Mouse (Mus musculus): Measurements from ENCODE around the gene Myrfl. TPM values are rescaled to one million over a fixed set of nuclear protein-coding genes. Genes with fewer than 3 reads are reported as not detected.
A peak's percentile ranks its signal among the peaks of the same experiment; 100 is the strongest.

Myrfl gene
- polyA plus RNA-seq, 1 experiment from 2014 or later, result 0.19 TPM

- no peak overlapping the region for H3K27ac ChIP-seq
- no peak overlapping the region for H3K4me3 ChIP-seq
- no peaks in the 10 kb centered on the region for H3K9me3 ChIP-seq (replicated peaks)
- 86% methylated on average over 11 of the region's 11 CpGs for WGBS
- H3K27me3 ChIP-seq, result no peaks in the 10 kb centered on the region
- no peak for ATAC-seq (replicated peaks; ENCODE audit: insufficient number of reproducible peaks, insufficient read depth, low FRiP score, low read depth)
- no peak overlapping the region for H3K4me2 ChIP-seq
- H3K36me3 ChIP-seq, result peaks cover 41% of the 10 kb centered on the region
- peaks cover 3% of the 10 kb centered on the region; the same call in 1 of the 2 replicates for H3K4me1 ChIP-seq (replicated peaks)
- no peak overlapping the region for H3K9ac ChIP-seq
Measured at GRCm38 (mm10) chr10:116926428-116927113, 29.9 kb upstream of the Myrfl start.

DNA sequence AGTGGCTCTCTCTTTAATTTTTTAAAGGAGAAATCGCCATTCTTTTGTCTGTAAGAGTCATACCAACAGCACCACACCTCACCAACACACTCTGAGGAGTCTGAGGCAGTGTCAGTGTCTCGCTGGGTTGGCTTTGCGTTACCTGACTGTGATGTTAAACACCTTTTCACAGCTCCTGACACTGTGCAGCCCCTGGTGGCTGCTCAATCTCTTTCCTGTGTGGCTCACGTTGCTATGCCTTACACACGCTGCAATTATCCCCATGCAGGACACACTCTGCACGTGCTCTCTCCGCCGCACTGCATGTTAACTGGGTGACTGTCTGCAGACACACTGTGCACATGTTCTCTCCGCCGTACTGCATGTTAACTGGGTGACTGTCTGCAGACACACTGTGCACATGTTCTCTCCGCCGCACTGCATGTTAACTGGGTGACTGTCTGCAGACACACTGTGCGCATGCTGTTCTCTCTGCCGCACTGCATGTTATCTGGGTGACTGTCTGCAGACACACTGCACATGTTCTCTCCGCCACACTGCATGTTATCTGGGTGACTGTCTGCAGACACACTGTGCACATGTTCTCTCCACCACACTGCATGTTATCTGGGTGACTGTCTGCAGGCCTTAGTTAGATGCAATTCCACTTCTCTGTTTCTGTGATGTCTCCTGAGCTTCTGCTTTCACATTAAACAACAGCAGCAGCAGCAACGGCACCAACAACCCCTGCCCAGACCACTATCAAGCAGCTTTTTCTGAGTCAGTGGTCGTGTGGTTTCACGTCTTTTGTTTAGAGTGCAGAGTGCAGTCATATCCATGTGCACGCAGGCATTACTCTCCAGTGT lies 27.2 kb upstream of the Myrfl start:
- no peak overlapping the region for H3K27ac ChIP-seq
- 90% methylated on average over 19 of the region's 19 CpGs for WGBS
- H3K9ac ChIP-seq, result no peak overlapping the region
- no peak overlapping the region for H3K4me3 ChIP-seq
- no peaks in the 10 kb centered on the region for H3K4me1 ChIP-seq (replicated peaks)
- H3K4me2 ChIP-seq, result no peak overlapping the region
- H3K27me3 ChIP-seq, result no peaks in the 10 kb centered on the region
- no peaks in the 10 kb centered on the region for H3K9me3 ChIP-seq (replicated peaks)
- ATAC-seq (replicated peaks; ENCODE audit: insufficient number of reproducible peaks, insufficient read depth, low FRiP score, low read depth), result no peak
- H3K36me3 ChIP-seq, result peaks cover 35% of the 10 kb centered on the region

DNA sequence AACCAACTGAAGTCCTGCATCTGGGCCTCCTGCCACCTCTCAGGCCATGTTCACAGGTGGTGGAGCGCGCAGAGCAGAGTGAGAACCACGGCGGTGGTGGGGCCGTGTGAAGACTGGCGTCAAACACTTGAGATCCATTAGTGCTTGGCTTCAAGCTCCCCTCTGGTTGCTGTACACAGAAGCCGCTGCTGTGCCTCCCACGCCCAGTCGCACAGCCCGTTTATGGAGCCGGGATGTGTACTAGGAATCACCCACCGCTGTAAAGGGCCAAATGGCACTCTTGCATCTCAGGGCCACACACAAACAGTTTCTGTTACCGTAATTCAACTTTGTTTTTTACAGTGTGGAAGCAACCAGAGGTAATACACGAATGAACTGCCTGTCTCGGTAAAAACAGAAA lies 25.4 kb upstream of the Myrfl start:
- Histone ChIP-seq H3K27me3 (no peaks in the 10 kb centered on the region), H3K4me3 (no peak overlapping the region), H3K4me1 (replicated peaks) (no peaks in the 10 kb centered on the region), H3K27ac (no peak overlapping the region), H3K36me3 (peaks cover 38% of the 10 kb centered on the region), H3K9me3 (replicated peaks) (no peaks in the 10 kb centered on the region), H3K4me2 (no peak overlapping the region), H3K9ac (no peak overlapping the region)
- no peak for ATAC-seq (replicated peaks; ENCODE audit: insufficient number of reproducible peaks, insufficient read depth, low FRiP score, low read depth)
- 84% methylated on average over 15 of the region's 15 CpGs for WGBS

- Histone ChIP-seq H3K4me1 (replicated peaks) (no peaks in the 10 kb centered on the region), H3K36me3 (peaks cover 35% of the 10 kb centered on the region), H3K4me2 (no peak overlapping the region), H3K9ac (no peak overlapping the region), H3K27ac (no peak overlapping the region), H3K9me3 (replicated peaks) (no peaks in the 10 kb centered on the region), H3K4me3 (no peak overlapping the region), H3K27me3 (no peaks in the 10 kb centered on the region)
- ATAC-seq (replicated peaks; ENCODE audit: insufficient number of reproducible peaks, insufficient read depth, low FRiP score, low read depth), result no peak
- 89% methylated on average over 15 of the region's 15 CpGs for WGBS
Measured at GRCm38 (mm10) chr10:116921416-116921815, 24.7 kb upstream of the Myrfl start.

GRCm38 (mm10) chr10:116920641-116921040 lies 23.9 kb upstream of the Myrfl start:
- H3K4me3 ChIP-seq, result no peak overlapping the region
- ATAC-seq (replicated peaks; ENCODE audit: insufficient number of reproducible peaks, insufficient read depth, low FRiP score, low read depth), result no peak
- no peaks in the 10 kb centered on the region for H3K4me1 ChIP-seq (replicated peaks)
- peaks cover 31% of the 10 kb centered on the region for H3K36me3 ChIP-seq
- H3K9ac ChIP-seq, result no peak overlapping the region
- no peaks in the 10 kb centered on the region for H3K27me3 ChIP-seq
- H3K4me2 ChIP-seq, result no peak overlapping the region
- WGBS, result 95% methylated on average over 8 of the region's 8 CpGs
- no peak overlapping the region for H3K27ac ChIP-seq
- H3K9me3 ChIP-seq (replicated peaks), result no peaks in the 10 kb centered on the region

- H3K9me3 ChIP-seq (replicated peaks), result no peaks in the 10 kb centered on the region
- no peak overlapping the region for H3K9ac ChIP-seq
- no peak for ATAC-seq (replicated peaks; ENCODE audit: insufficient number of reproducible peaks, insufficient read depth, low FRiP score, low read depth)
- H3K27ac ChIP-seq, result no peak overlapping the region
- H3K27me3 ChIP-seq, result no peaks in the 10 kb centered on the region
- H3K36me3 ChIP-seq, result peaks cover 28% of the 10 kb centered on the region
- no peak overlapping the region for H3K4me2 ChIP-seq
- no peaks in the 10 kb centered on the region for H3K4me1 ChIP-seq (replicated peaks)
- no peak overlapping the region for H3K4me3 ChIP-seq
- 83% methylated on average over 25 of the region's 25 CpGs for WGBS
Measured at GRCm38 (mm10) chr10:116919368-116920317, 22.9 kb upstream of the Myrfl start.

DNA sequence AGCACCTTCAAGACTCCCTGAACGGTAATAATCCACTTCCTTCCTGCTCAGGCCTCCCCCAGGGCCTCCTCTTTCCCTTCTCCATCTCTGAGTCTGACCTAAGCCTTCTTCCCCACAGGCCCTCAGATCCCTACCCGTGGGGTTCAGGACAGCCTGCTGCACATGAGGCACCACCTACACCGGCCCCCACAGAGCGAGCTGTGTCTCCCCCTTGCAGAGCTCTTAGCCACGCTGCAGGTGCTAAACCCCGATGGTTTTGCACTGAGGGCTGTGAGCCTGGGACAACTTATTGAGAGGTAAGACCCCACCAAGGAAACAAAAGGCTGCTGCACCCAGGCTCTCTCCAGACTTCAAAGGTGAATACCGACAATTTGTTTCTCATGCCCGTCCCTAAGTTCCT lies 19.9 kb upstream of the Myrfl start:
- no peak overlapping the region for H3K4me3 ChIP-seq
- no peaks in the 10 kb centered on the region for H3K27me3 ChIP-seq
- H3K9ac ChIP-seq, result no peak overlapping the region
- H3K4me1 ChIP-seq (replicated peaks), result no peaks in the 10 kb centered on the region
- no peak overlapping the region for H3K27ac ChIP-seq
- H3K9me3 ChIP-seq (replicated peaks), result no peaks in the 10 kb centered on the region
- ATAC-seq (replicated peaks; ENCODE audit: insufficient number of reproducible peaks, insufficient read depth, low FRiP score, low read depth), result no peak; the same call in 1 of the 2 replicates
- H3K4me2 ChIP-seq, result no peak overlapping the region
- H3K36me3 ChIP-seq, result peaks cover 27% of the 10 kb centered on the region
- 80% methylated on average over 8 of the region's 8 CpGs for WGBS

GRCm38 (mm10) chr10:116915286-116915685 lies 18.6 kb upstream of the Myrfl start:
- Histone ChIP-seq H3K4me1 (replicated peaks) (no peaks in the 10 kb centered on the region), H3K4me3 (no peak overlapping the region), H3K9ac (no peak overlapping the region), H3K27ac (no peak overlapping the region), H3K4me2 (no peak overlapping the region), H3K27me3 (no peaks in the 10 kb centered on the region), H3K9me3 (replicated peaks) (no peaks in the 10 kb centered on the region), H3K36me3 (peaks cover 37% of the 10 kb centered on the region)
- ATAC-seq (replicated peaks; ENCODE audit: insufficient number of reproducible peaks, insufficient read depth, low FRiP score, low read depth), result no peak
- 91% methylated on average over 8 of the region's 8 CpGs for WGBS

- peak; percentile 88 for ATAC-seq (replicated peaks; ENCODE audit: insufficient number of reproducible peaks, insufficient read depth, low FRiP score, low read depth)
- Histone ChIP-seq H3K9me3 (replicated peaks) (no peaks in the 10 kb centered on the region), H3K36me3 (peaks cover 44% of the 10 kb centered on the region), H3K27me3 (no peaks in the 10 kb centered on the region), H3K27ac (peak overlapping the region; percentile 53), H3K9ac (no peak overlapping the region), H3K4me1 (replicated peaks) (no peaks in the 10 kb centered on the region), H3K4me2 (no peak overlapping the region), H3K4me3 (no peak overlapping the region)
- WGBS, result 49% methylated on average over 9 of the region's 9 CpGs
Measured at GRCm38 (mm10) chr10:116914586-116914985, 17.9 kb upstream of the Myrfl start.

- Histone ChIP-seq H3K4me3 (no peak overlapping the region), H3K4me2 (no peak overlapping the region), H3K27me3 (no peaks in the 10 kb centered on the region), H3K9me3 (replicated peaks) (no peaks in the 10 kb centered on the region), H3K9ac (no peak overlapping the region), H3K4me1 (replicated peaks) (no peaks in the 10 kb centered on the region), H3K36me3 (peaks cover 52% of the 10 kb centered on the region), H3K27ac (no peak overlapping the region)
- no peak for ATAC-seq (replicated peaks; ENCODE audit: insufficient number of reproducible peaks, insufficient read depth, low FRiP score, low read depth)
- 91% methylated on average over 17 of the region's 17 CpGs for WGBS
Measured at GRCm38 (mm10) chr10:116913647-116914273, 17.0 kb upstream of the Myrfl start.

DNA sequence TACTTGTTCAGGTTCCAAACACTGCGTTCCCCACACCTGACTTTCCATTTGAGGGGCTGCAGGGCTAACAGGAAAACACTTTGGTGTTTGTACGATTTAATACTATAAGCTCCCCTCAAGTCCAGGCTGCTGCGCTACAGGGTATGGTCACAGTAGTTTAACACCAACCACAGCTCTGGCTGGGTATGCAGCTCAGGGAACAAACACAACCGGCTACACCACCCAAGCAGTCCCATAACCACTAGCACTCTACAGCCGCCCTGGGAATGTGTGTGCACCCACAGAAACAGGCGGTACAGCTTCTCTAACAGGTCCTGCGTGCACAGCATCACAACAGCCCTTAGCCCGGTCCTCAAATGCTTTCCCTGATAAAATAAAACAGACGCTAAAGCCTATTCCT lies 16.1 kb upstream of the Myrfl start:
- peaks cover 52% of the 10 kb centered on the region for H3K36me3 ChIP-seq

More for the DNA sequence above, 16.1 kb upstream of the Myrfl start:
- Histone ChIP-seq H3K4me1 (replicated peaks) (no peaks in the 10 kb centered on the region), H3K4me3 (no peak overlapping the region), H3K9ac (no peak overlapping the region), H3K9me3 (replicated peaks) (no peaks in the 10 kb centered on the region), H3K27ac (no peak overlapping the region), H3K4me2 (no peak overlapping the region), H3K27me3 (no peaks in the 10 kb centered on the region)
- 90% methylated on average over 9 of the region's 9 CpGs for WGBS
- ATAC-seq (replicated peaks; ENCODE audit: insufficient number of reproducible peaks, insufficient read depth, low FRiP score, low read depth), result no peak

Measured in heart, embryonic 15.5 days (tissue).